Comparison of ENCODE assay signal across 26 mouse cellular contexts in the genomic region with DNA sequence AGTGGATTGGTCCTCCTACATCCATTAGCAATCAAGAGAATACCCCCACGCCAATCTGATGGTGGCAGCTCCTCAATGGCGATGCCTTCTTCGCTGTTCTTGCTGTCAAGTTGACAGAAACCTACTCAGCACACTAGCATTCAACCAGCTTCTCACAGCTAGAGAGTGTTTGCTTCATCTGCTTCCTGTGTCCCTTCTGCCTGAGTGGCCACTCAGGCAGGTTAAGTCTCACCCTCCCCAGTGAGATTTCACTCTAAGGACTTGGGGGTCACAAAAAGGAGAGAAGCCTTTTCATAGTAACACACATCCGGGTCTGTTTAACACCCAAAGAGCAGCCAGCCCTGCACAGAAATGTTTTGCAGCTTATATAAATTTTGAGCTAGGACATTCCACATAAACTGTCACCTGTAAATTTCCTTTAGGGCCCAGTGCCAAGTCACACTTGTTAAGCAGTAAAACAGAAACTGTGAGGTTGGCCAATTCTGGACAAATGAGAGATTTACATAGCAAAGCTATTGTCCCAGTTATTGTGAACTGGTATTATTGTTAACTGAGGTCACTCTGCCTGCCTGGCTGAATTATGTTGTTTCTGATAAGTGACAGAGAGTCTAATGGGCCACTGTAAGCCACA. TPM values are rescaled to one million over a fixed set of nuclear protein-coding genes. Genes with fewer than 3 reads are reported as not detected.
DNase-seq lines count a peak whose midpoint lies in the region; ATAC-seq and TF ChIP-seq lines count a peak whose summit lies in the region.
"Had no signal": no experiment of that assay in that cellular context is flagged by ENCODE, and none has a peak within 500 bp of the region (broad histone marks: within the 10 kb centered on the region; RNA-seq: fewer than 3 reads in every experiment).

No protein-coding gene starts in this region.

- H3K9ac ChIP-seq in kidney, embryonic 14.5 days (ENCODE audit: low read depth, low read length): no peak overlapping the region
- no peak overlapping the region for H3K9ac ChIP-seq in limb, embryonic 14.5 days (ENCODE audit: low read depth, low read length, severe bottlenecking)
- H3K9ac ChIP-seq in stomach, postnatal 0 days (ENCODE audit: low read length): no peak overlapping the region
- H3K9ac ChIP-seq in liver, postnatal 0 days (replicated peaks): no peak overlapping the region
- H3K9ac ChIP-seq: forebrain, embryonic 13.5 days; midbrain, embryonic 15.5 days had no signal

- WGBS in kidney, embryonic 14.5 days: 70% methylated on average over 4 of the region's 4 CpGs
- 64% methylated on average over 4 of the region's 4 CpGs for WGBS in limb, embryonic 14.5 days
- WGBS in stomach, postnatal 0 days: 69% methylated on average over 4 of the region's 4 CpGs
- 78% methylated on average over 4 of the region's 4 CpGs for WGBS in thymus, adult 2 months
- WGBS in liver, postnatal 0 days (ENCODE audit: insufficient replicate concordance): 73% methylated on average over 4 of the region's 4 CpGs

- H3K36me3 ChIP-seq in kidney, embryonic 14.5 days (ENCODE audit: control insufficient read depth, insufficient read depth, low read length): no peaks in the 10 kb centered on the region
- H3K36me3 ChIP-seq in limb, embryonic 14.5 days (ENCODE audit: control insufficient read depth, insufficient read depth, low read length): no peaks in the 10 kb centered on the region
- no peaks in the 10 kb centered on the region for H3K36me3 ChIP-seq in stomach, postnatal 0 days (ENCODE audit: control insufficient read depth, insufficient read depth, low read length)
- no peaks in the 10 kb centered on the region for H3K36me3 ChIP-seq in thymus, adult 2 months (ENCODE audit: control insufficient read depth, insufficient read depth, low read length)
- H3K36me3 ChIP-seq in liver, postnatal 0 days (replicated peaks; ENCODE audit: insufficient read depth, low read length): no peaks in the 10 kb centered on the region
- H3K36me3 ChIP-seq: hindbrain, embryonic 10.5 days; midbrain, embryonic 15.5 days had no signal

- no peak for ATAC-seq in kidney, embryonic 14.5 days (ENCODE audit: low FRiP score, low TSS enrichment)
- ATAC-seq in limb, embryonic 14.5 days (ENCODE audit: low FRiP score, low read depth): no peak
- ATAC-seq in stomach, postnatal 0 days (ENCODE audit: low FRiP score, low TSS enrichment): 0 out of 2 replicates have a peak, but pooled peaks have one; percentile 29
- no peak for ATAC-seq in liver, postnatal 0 days
- ATAC-seq: forebrain, embryonic 13.5 days; midbrain, embryonic 15.5 days had no signal

- H3K4me2 ChIP-seq in kidney, embryonic 14.5 days (replicated peaks; ENCODE audit: low read depth, low read length): no peak overlapping the region
- H3K4me2 ChIP-seq in limb, embryonic 14.5 days (replicated peaks; ENCODE audit: low read depth, low read length, severe bottlenecking): no peak overlapping the region
- no peak overlapping the region for H3K4me2 ChIP-seq in stomach, postnatal 0 days (replicated peaks; ENCODE audit: low read depth)
- no peak overlapping the region for H3K4me2 ChIP-seq in liver, postnatal 0 days (ENCODE audit: low read depth, low read length)
- H3K4me2 ChIP-seq: forebrain, embryonic 13.5 days; midbrain, embryonic 15.5 days had no signal

- no peak for TF ChIP-seq EP300 in stomach, postnatal 0 days (optimal IDR thresholded peaks at IDR 0.05)
- TF ChIP-seq EP300 in liver, postnatal 0 days (IDR thresholded peaks at IDR 0.05; ENCODE audit: low read depth): no peak

- peak; percentile 25 for DNase-seq in kidney, adult 18-20 months
- DNase-seq in kidney, postnatal 14 days: peak; percentile 81
- DNase-seq in limb, embryonic 14.5 days (ENCODE audit: low spot score): peak; percentile 38
- DNase-seq in stomach, postnatal 0 days (ENCODE audit: low spot score): no peak
- DNase-seq in thymus, adult 2 months: no peak
- DNase-seq in liver, postnatal 0 days: no peak
- DNase-seq in layer of hippocampus, adult 2 months (ENCODE audit: low spot score in 2 of 2): no peak
- DNase-seq: adrenal gland, adult 2 months; B cell, adult 2 months; cerebellum, adult 2 months; cerebellum, postnatal 36 days; gastrocnemius, postnatal 10 days; heart, adult 2 months; thymus, postnatal 25 days had no signal

- TF ChIP-seq POLR2A in limb, embryonic 14.5 days (IDR thresholded peaks at IDR 0.05; ENCODE audit: borderline replicate concordance, extremely low read depth, insufficient read depth, insufficient read length): no peak
- TF ChIP-seq POLR2A in thymus, adult 2 months (IDR thresholded peaks at IDR 0.05; ENCODE audit: control insufficient read depth, extremely low read depth, insufficient read depth, low read length, poor library complexity): no peak

- no peak overlapping the region for H3K27ac ChIP-seq in kidney, embryonic 14.5 days (ENCODE audit: low read depth, low read length)
- no peak overlapping the region for H3K27ac ChIP-seq in limb, embryonic 14.5 days (replicated peaks; ENCODE audit: low read depth, low read length)
- no peak overlapping the region for H3K27ac ChIP-seq in stomach, postnatal 0 days (replicated peaks)
- H3K27ac ChIP-seq in thymus, adult 2 months (ENCODE audit: control insufficient read depth, insufficient read depth, low read length): no peak overlapping the region
- no peak overlapping the region for H3K27ac ChIP-seq in liver, postnatal 0 days (ENCODE audit: low read depth)
- H3K27ac ChIP-seq in layer of hippocampus, adult 2 months: no peak overlapping the region
- H3K27ac ChIP-seq: forebrain, embryonic 13.5 days; heart, adult 2 months; hindbrain, embryonic 10.5 days; midbrain, embryonic 15.5 days had no signal

- no peak for TF ChIP-seq CTCF in stomach, postnatal 0 days (IDR thresholded peaks at IDR 0.05; ENCODE audit: low read depth)
- no peak for TF ChIP-seq CTCF in thymus, adult 2 months (IDR thresholded peaks at IDR 0.05; ENCODE audit: borderline replicate concordance, control insufficient read depth, extremely low read depth, insufficient read depth, low read length, poor library complexity)
- no peak for TF ChIP-seq CTCF in liver, postnatal 0 days (IDR thresholded peaks at IDR 0.05; ENCODE audit: low read depth)
- no peak for TF ChIP-seq CTCF in layer of hippocampus, adult 2 months (conservative IDR thresholded peaks at IDR 0.05)

- no peaks in the 10 kb centered on the region for H3K9me3 ChIP-seq in kidney, embryonic 14.5 days (ENCODE audit: control insufficient read depth, low read length)
- peaks cover 4% of the 10 kb centered on the region; the same call in 1 of the 2 replicates for H3K9me3 ChIP-seq in limb, embryonic 14.5 days (ENCODE audit: control insufficient read depth, low read length)
- no peaks in the 10 kb centered on the region for H3K9me3 ChIP-seq in stomach, postnatal 0 days (ENCODE audit: control insufficient read depth, low read length)
- no peaks in the 10 kb centered on the region for H3K9me3 ChIP-seq in liver, postnatal 0 days (ENCODE audit: low read length)
- H3K9me3 ChIP-seq: forebrain, embryonic 13.5 days; hindbrain, embryonic 10.5 days; midbrain, embryonic 15.5 days had no signal

- H3K4me3 ChIP-seq in kidney, embryonic 14.5 days (ENCODE audit: low read length): no peak overlapping the region
- no peak overlapping the region for H3K4me3 ChIP-seq in limb, embryonic 14.5 days (replicated peaks; ENCODE audit: low read length)
- H3K4me3 ChIP-seq in stomach, postnatal 0 days (ENCODE audit: low read depth, low read length): no peak overlapping the region
- no peak overlapping the region for H3K4me3 ChIP-seq in thymus, adult 2 months (ENCODE audit: control insufficient read depth, insufficient read depth, low read length)
- no peak overlapping the region for H3K4me3 ChIP-seq in liver, postnatal 0 days (ENCODE audit: low read depth, low read length)
- no peak overlapping the region for H3K4me3 ChIP-seq in layer of hippocampus, adult 2 months
- H3K4me3 ChIP-seq: erythroblast, embryonic 14.5 days; forebrain, embryonic 13.5 days; heart, adult 2 months; hindbrain, embryonic 10.5 days; megakaryocyte, embryonic 14.5 days; midbrain, embryonic 15.5 days; myocyte had no signal

- no peaks in the 10 kb centered on the region for H3K27me3 ChIP-seq in kidney, embryonic 14.5 days (ENCODE audit: control insufficient read depth, insufficient read depth, low read length)
- H3K27me3 ChIP-seq in limb, embryonic 14.5 days (ENCODE audit: control insufficient read depth, insufficient read depth, low read length): no peaks in the 10 kb centered on the region
- H3K27me3 ChIP-seq in stomach, postnatal 0 days (ENCODE audit: control insufficient read depth, insufficient read depth, low read length): no peaks in the 10 kb centered on the region
- H3K27me3 ChIP-seq in thymus, adult 2 months (ENCODE audit: control insufficient read depth, insufficient read depth, low read length): no peaks in the 10 kb centered on the region
- no peaks in the 10 kb centered on the region for H3K27me3 ChIP-seq in liver, postnatal 0 days (ENCODE audit: insufficient read depth, low read length)
- H3K27me3 ChIP-seq: forebrain, embryonic 13.5 days; midbrain, embryonic 15.5 days had no signal

- 0 out of 2 replicates have a peak, but pooled peaks cover 4% of the 10 kb centered on the region for H3K4me1 ChIP-seq in kidney, embryonic 14.5 days (ENCODE audit: control insufficient read depth, insufficient read depth, low read length)
- 0 out of 2 replicates have a peak, but pooled peaks cover 2% of the 10 kb centered on the region for H3K4me1 ChIP-seq in limb, embryonic 14.5 days (ENCODE audit: control insufficient read depth, insufficient read depth, low read length)
- no peaks in the 10 kb centered on the region for H3K4me1 ChIP-seq in stomach, postnatal 0 days (replicated peaks; ENCODE audit: control insufficient read depth, insufficient read depth)
- peaks cover 2% of the 10 kb centered on the region; the same call in 1 of the 2 replicates for H3K4me1 ChIP-seq in thymus, adult 2 months (replicated peaks; ENCODE audit: control insufficient read depth, insufficient read depth, low read length)
- H3K4me1 ChIP-seq in liver, postnatal 0 days (ENCODE audit: insufficient read depth): peaks cover 2% of the 10 kb centered on the region; the same call in 1 of the 2 replicates
- H3K4me1 ChIP-seq: forebrain, embryonic 13.5 days; hindbrain, embryonic 10.5 days; midbrain, embryonic 15.5 days had no signal

RNA-seq across cellular contexts. Expression of gene Snx8, which starts 13.7 kb away (rescaled TPM):
- polyA plus RNA-seq in kidney, embryonic 14.5 days (2014; fragmentation: Nextera tagmentation; extraction: Ambion mirVana): 10.5 and 12.9 TPM in 2 replicates
- polyA plus RNA-seq in limb, embryonic 14.5 days (2012; rRNA removed): 23.0 and 29.8 TPM in 2 replicates
- polyA plus RNA-seq in limb, embryonic 14.5 days (2014; fragmentation: Nextera tagmentation; extraction: Ambion mirVana): 9.7 and 12.3 TPM in 2 replicates
- 8.0 and 8.6 TPM in 2 replicates for polyA plus RNA-seq in stomach, postnatal 0 days (2015; fragmentation: Nextera tagmentation; extraction: Ambion mirVana)
- 12.4 and 14.7 TPM in 2 replicates for polyA plus RNA-seq in thymus, adult 2 months (2012; rRNA removed)
- 11.4 and 12.1 TPM in 2 replicates for polyA plus RNA-seq in liver, postnatal 0 days (2015; fragmentation: Nextera tagmentation; extraction: Ambion mirVana)
- total RNA-seq in layer of hippocampus, adult 2 months (2021): 10 to 100 TPM in 1 of 2 experiments, 1 to 10 TPM in 1; 9.8 to 12.1 TPM

RNA-seq across cellular contexts. Expression of gene Eif3b, which starts 16.4 kb away (rescaled TPM):
- polyA plus RNA-seq in kidney, embryonic 14.5 days (2014; fragmentation: Nextera tagmentation; extraction: Ambion mirVana): 139 and 188 TPM in 2 replicates
- polyA plus RNA-seq in limb, embryonic 14.5 days (2012; rRNA removed): 108 and 119 TPM in 2 replicates
- 145 and 151 TPM in 2 replicates for polyA plus RNA-seq in limb, embryonic 14.5 days (2014; fragmentation: Nextera tagmentation; extraction: Ambion mirVana)
- polyA plus RNA-seq in stomach, postnatal 0 days (2015; fragmentation: Nextera tagmentation; extraction: Ambion mirVana): 61.8 and 66.5 TPM in 2 replicates
- polyA plus RNA-seq in thymus, adult 2 months (2012; rRNA removed): 114 and 121 TPM in 2 replicates
- polyA plus RNA-seq in liver, postnatal 0 days (2015; fragmentation: Nextera tagmentation; extraction: Ambion mirVana): 35.5 and 38.7 TPM in 2 replicates
- 10 to 100 TPM; 83.9 to 86.7 TPM for total RNA-seq in layer of hippocampus, adult 2 months (2021)

RNA-seq across cellular contexts. Expression of gene Gm4869, which starts 42.7 kb away (rescaled TPM):
- polyA plus RNA-seq in kidney, embryonic 14.5 days (2014; fragmentation: Nextera tagmentation; extraction: Ambion mirVana): not detected in 2 replicates
- polyA plus RNA-seq in limb, embryonic 14.5 days (2012; rRNA removed): 0.13 TPM in 2 replicates
- polyA plus RNA-seq in limb, embryonic 14.5 days (2014; fragmentation: Nextera tagmentation; extraction: Ambion mirVana): not detected in 2 replicates
- polyA plus RNA-seq in stomach, postnatal 0 days (2015; fragmentation: Nextera tagmentation; extraction: Ambion mirVana): not detected in 2 replicates
- polyA plus RNA-seq in thymus, adult 2 months (2012; rRNA removed): 0.05 and 0.22 TPM in 2 replicates
- not detected in 2 replicates for polyA plus RNA-seq in liver, postnatal 0 days (2015; fragmentation: Nextera tagmentation; extraction: Ambion mirVana)
- not detected for total RNA-seq in layer of hippocampus, adult 2 months (2021)
- total RNA-seq: gastrocnemius, postnatal 10 days; heart, adult 2 months; layer of hippocampus, postnatal 10 days; left cerebral cortex, postnatal 14 days; liver, adult 2 months had no signal
- polyA plus RNA-seq: cerebellum, adult 2 months; erythroblast, embryonic 14.5 days; forebrain, embryonic 13.5 days; heart, adult 2 months; heart, postnatal 0 days; hindbrain, embryonic 10.5 days; liver, adult 2 months; midbrain, embryonic 15.5 days; neural tube, embryonic 14.5 days had no signal

Comparison
In these comparisons a context has a peak if more than half of its experiments do, and no peak if none do; other contexts are left out.
1. DNase-seq: peak in kidney, adult 18-20 months (single experiment), kidney, postnatal 14 days (single experiment) and limb, embryonic 14.5 days (single experiment); none in stomach, postnatal 0 days (single experiment), thymus, adult 2 months (single experiment), liver, postnatal 0 days (single experiment) and layer of hippocampus, adult 2 months (0 of 2).